Mouse (Mus musculus) retina, postnatal 1 day (tissue): ENCODE data around the gene Tiam1.
"Not testable (repeated sequence)": the region's sequence is repeated elsewhere in the genome, so short reads cannot be mapped to it uniquely, and the experiment has no call there.

ENCODE experiments used
- DNase-seq: peaks from one replicate; pipeline ENCODE4 v3.0.0-alpha.2; 2012

Tiam1 gene

DNA sequence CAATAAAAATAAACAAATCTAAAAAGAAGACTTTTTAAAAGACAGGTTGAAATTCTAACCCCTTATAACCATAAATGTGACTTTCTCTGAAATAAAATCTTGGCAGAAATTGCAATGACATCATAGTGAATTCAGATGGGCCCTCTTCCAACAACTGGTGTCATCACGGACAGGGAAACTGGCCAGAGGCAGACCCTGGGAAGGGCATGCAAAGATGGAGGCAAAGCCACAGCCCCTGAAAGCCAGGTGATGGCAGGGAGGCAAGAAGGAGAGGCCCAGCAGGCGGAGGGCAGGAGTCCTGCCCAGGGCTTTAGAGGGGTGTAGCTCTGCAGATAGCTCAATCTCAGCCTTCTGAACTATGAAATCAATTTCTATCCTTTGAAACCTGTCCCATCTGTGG is 39.8 kb downstream of the Tiam1 start:
- no peak for DNase-seq

DNA sequence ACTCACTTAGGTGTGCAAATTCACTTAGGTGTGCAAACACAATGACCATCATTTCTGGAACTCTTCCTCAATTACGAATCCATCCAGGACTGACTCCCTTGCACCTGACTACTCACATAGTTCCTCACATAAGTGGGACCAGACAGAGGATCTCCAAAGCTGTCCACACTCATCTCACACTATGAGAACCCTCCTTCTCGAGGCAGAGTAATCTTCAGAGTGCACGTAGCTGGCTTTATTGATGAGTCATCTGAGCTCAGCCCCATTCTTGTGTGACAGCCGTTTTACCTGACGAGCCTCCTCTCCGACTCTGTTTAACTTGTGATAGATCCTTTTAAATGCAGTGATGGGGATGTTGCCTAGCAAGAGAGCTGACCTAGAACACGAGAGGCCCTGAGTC is 41.0 kb downstream of the Tiam1 start:
- DNase-seq, result no peak

DNA sequence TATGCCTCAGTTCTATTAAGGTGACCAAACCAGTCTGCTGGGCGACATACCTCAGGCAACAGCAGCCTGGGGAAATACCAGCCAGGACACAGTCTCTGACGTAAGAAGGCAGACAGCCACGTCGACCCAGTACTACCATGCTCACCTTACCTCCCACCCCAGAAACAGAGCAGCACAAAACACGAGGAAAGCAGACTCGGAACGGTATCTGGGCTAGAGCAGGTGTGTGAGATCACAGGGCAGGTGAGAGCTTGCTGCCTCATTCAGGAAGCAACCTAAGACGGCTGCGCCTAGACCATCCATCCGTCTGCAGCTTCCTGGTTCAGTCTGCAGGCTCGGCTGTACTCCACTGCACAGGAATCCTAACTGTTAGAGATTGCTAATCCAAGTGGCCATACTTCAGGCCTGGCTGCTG is 45.4 kb downstream of the Tiam1 start:
- DNase-seq, result no peak

DNA sequence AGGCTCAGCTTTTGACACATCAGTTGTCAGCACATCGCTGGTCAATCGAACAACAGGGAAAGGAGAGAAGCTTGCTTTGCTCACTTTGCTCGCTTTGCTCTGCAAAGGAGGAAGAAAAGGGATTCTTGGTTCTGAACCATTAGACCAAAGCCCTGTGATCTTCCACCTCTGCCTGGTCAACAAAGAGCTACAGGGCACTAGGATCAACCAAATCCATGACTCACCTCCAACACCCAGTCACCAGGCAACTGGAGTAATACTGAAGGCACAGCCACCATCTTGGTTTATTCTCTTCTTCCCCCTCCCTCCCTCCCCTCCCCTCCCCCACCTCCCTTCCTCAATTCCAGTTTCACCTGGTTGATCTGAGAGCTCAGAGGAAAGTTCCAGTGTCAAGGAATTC is 45.8 kb downstream of the Tiam1 start:
- DNase-seq, result no peak

DNA sequence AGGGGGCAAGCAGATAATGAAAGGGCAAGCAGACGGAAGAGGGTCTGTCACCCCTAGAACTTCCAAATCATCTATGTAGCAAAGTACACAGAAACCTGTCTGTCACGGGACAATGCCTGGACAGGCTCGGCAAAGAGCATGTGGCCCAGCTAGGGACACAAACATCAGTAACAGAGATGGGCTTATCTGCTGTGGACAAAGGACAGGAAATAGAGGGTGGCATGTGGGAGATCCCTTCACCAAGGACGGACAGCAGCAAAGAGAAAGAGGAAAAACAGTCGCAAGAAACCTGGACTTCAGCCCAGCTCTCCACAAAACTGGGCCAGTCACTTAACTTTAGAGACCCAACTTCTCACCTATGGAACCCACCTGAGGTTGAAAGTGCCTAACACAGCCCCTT is 47.6 kb downstream of the Tiam1 start:
- no peak for DNase-seq

DNA sequence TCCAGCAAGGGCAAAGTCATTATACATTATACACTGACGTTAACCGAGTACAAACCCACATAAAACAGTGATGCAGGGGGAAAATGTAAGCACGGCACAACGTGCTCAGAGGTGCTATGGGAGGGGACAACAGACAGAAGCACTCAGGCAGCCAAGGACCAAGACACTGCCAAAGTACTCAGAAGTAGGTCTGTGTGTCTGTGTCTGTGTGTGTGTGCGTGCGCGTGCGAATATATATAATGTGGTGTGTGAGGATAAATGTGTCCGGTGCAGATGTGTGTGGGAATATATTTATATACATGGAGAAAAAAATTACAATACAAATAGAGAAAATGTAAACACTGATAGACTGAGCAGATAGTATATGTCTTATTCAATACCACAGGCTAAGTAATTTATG is 50.6 kb downstream of the Tiam1 start:
- DNase-seq, result no peak

DNA sequence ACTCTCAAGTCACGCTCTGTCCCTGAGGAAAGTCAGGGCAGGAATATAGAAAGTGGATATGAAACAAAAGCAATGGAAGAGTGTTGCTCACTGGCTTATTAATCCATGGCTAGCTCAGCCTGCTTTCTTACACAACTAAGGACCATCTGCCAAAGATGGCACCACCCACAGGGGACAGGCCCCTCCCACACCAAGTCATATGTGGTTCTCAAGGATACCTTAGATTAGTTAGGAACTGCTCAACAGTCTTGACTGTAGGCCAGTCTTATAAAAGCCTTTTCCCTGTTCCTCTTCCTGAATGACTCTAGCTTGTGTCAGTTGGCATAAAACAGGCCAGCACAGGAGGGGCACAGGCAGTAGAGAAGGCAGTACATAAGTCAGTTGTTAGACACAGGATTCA is 51.7 kb downstream of the Tiam1 start:
- no peak for DNase-seq

DNA sequence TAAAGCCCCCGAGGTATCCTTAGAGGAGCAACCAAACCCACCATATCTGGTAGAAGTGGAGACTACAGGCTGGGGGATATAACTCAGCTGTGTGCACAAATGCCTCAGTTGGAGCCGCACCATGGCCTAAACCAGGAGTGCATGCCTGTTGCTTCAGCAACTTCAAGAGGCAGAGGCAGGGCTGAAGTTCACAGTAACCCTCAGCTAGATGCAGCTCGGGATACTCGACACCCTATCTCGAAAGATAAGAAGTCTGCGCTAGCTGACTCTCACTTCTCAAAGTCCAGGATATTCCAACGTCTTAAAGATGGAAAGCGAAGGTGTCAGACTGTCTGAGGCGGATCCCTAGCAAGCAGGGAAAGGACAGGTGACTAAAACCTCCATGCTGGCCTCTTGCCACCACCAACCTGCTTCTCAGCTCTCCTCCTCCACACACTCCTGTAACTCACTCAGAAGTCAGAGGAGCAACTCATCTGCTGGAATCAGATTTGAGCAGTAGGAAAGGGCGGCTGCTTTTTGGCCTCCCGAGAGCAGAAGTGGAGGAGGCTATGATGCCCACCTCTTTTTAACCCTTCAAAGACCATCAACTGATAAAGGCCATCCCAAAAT is 52.4 kb downstream of the Tiam1 start:
- no peak for DNase-seq

DNA sequence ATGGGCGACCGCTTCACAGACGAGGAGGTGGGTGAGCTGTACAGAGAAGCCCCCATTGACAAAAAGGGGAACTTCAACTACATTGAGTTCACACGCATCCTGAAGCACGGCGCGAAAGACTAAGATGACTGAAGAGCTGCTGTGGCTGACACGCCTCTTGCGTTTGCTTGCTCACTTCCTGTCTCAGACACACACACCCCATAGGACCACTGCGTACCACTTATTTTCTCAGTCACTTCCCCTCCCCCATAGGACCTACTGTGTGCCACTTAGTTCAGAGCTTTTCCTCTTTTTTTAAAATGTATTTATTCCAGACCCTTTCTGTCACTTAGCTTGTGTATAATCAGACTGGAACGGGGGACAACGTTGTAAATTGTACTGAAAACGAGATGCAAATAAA is 53.2 kb downstream of the Tiam1 start:
- DNase-seq, result no peak

DNA sequence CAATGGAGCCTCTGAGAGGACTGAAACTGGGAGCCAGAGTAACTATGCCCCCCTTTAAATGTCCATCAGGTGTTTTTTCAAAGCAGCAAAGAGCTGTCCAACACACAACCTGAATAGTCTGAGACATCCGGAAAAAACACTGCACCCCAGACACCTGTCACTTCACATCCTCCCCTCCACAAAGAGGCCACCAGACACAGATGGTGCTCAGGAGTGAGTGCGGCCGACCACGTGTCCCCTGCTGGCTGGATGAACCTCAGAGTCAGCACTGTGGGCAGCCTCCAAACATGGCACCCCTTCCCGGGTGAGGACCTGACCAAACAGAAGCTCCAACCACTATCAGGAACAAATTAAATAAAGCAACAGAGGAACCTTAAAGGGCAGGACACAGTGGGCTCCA is 56.3 kb downstream of the Tiam1 start:
- DNase-seq, result no peak

DNA sequence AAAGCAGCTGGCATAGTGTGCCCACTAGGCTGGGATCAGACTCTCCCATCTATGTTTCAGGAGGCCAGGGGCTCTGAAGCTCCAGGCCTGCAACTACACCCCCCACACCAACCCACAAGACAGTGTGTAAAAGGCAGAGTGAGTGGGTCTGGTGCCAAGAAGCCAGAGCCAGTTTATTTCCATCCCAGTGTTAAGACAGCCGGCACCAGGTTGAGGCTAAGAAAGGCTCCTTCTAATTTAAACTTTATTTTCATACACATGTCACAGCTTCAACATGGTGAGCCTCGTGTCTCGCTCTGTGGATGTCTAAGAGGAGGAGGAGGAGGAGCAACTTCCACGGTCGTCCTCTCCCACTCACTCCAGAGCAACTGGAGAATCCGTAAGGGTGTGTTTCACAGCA is 57.5 kb downstream of the Tiam1 start:
- no peak for DNase-seq

DNA sequence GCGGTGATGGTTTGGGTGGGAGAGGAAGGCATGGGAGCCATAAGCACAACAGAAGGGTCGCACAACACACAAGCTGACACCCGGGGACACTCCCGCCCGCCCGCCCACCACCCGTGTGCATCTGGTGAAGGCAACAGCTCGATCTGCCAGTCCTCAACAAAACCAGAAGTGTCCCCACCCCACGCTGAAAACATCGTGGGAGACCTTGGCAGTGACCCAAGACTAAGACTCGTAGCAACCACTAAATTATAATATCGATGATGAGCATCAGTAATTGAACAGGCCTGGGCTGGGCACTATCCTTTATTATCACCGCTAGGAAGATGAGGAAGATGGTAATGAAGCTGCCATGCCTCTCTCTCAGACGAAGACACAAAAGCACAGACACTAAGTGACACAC is 58.0 kb downstream of the Tiam1 start:
- DNase-seq, result no peak

DNA sequence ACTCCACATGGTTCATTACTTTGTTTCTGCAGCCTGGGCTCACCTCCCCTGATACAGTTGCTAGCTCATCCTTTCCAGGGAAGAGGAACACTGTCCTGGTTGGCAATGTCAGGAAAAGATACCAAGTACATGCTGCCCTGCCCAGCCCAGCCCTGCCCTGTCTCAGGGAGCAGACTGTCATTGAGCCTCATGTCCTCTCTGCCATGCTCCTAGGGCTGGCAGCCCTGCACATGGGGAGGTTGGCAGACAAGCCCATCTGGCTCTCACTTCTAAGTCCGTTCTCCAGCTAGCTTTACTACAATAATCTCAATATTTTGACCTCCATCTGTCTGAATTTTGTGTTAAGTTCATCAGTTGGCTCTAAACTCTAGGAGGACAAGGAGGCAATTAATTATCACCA is 62.4 kb downstream of the Tiam1 start:
- DNase-seq, result peak; percentile 63

DNA sequence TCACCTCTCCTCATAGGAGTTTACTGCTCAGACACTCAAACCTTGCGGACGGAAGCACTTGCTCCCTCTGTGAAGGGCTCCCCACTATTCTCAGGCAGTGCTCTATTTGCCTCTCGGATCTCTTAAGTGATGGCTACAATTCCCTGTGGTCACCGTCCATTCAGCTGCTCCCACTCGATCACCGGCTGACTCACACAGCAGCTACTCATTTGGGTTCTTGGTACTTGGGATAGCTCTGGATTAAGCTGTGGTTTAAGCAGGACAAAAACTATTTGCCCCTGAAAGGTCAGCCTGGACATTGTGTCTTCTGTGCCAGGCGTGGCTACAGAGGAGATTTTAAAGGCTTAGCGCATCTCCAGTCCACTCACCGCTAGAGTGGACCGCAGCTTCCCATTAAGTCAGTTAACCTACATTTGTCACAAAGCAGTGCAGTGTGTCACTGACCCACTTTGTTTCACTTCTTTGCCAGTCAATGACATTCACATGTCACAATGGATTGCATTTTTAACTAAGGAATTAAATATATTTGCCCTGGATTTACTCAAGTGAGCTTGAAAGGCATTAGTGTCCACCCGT is 64.7 kb downstream of the Tiam1 start:
- DNase-seq, result peak; percentile 96

DNA sequence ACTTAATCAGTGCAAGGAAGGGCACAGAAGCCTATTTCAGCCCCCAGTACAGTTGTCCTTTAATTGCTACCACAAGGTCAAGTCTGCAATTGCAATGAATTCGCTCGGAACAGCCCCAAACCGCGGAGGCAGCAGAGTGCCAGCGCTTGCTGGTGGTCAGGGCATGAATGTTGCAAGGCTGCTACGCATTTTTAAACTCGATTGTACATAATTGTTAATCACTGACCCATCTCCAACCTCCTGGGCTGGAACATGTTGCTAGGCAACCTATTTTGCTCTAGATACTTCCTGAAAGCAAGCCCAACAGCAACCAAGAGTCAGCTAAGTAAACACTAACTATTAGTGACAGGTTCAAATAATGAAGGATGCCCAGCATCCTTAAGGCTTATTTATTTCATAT is 70.1 kb downstream of the Tiam1 start:
- peak; percentile 95 for DNase-seq

DNA sequence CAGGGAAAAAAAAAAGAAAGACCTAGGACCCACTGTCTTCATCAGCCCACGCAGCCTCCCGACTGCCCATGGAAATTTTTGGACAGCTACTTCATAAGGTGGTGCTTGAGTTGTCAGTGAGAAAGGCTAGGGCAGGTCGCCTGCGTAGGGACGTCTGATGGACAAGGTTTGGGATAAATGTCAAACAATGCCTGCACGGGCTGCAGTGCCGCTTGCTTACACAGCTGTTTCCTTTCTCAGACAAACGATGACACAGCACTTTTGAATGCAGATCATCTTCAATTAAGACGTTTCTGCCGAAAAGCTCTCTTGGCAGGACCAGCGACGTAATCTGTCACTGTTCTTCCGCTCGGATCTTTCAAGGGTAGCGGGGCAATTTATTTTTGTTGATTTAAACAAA is 70.9 kb downstream of the Tiam1 start:
- DNase-seq, result peak; percentile 91

DNA sequence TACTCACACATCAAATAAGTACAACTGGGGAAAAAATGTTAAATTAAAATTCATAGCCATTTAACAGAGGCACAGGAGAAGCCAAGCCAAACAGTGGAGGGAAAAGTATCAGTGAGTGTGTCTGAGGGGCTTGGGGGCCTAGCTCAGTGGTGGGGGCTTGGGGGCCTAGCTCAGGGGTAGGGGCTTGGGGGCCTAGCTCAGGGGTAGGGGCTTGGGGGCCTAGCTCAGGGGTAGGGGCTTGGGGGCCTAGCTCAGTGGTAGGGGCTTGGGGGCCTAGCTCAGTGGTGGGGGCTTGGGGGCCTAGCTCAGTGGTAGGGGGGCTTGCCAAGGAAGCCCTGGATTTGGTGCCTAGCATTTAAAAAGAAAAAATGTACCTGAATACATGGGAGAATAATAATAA is 72.4 kb downstream of the Tiam1 start:
- not testable (repeated sequence) for DNase-seq

DNA sequence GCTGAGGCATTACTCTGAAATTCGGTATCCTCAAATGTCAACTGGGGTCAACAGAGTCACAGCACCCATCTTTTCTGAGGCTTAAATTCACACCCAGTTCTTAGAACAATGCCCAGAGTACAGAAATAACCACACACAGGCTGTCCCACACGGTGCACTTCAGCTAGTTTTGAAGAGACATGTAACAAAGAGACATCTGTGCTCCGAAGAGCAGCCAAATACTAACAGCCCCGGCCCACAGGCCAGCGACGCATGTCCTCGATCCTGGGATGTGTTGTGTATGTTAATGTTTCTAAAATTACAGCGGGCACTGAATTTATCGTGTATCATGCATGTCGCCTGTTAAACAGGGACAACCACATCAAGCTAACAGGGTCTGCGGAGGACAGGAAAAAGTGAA is 73.5 kb downstream of the Tiam1 start:
- DNase-seq, result peak; percentile 42

DNA sequence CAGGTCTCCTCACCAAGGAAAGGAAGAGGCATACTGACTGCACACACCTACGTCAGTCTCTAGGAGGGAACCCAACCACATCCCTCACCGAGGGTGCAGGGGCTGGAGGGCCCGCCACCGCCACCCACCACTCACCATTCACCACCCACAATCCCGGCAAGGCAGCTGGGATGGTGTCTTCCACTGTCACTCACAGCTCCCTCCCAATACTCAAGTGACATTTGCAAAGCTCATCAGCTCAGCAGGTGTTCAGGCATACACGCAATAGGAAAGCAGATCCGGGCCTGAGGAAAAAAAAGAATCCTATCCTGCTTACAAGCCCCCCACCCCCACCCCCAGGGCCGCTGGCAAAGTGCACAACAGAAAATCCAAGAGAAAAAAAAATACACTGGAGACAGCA is 74.4 kb downstream of the Tiam1 start:
- peak; percentile 51 for DNase-seq

DNA sequence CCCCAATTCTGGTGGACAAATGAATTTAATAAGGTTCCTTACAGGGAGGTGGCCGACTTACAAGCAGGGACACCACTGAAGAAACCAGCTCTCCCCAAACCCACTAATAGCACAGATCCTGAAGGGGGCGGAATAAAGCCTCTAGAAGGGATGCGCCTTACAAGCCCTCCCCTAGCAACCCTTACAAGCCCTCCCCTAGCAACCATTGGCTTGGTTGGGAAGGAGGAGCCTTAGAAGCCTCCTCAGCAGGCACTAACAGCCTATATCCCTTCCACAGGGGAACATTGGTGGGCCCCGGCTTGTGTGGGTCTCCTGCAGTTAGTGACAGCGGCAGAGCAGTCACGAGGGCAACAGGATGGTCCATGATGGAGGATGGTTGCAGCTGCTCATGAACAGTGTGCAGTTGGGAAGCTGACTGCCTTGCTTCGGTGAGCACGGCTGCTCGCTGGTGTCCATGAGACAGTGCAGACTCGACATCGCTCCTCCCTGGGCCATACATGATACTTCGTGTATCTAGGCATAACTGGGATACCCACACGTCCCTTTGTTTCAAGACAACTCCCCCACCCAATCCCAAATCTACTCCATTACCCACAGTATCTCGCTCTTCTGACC is 90.6 kb downstream of the Tiam1 start:
- DNase-seq, result peak; percentile 88

DNA sequence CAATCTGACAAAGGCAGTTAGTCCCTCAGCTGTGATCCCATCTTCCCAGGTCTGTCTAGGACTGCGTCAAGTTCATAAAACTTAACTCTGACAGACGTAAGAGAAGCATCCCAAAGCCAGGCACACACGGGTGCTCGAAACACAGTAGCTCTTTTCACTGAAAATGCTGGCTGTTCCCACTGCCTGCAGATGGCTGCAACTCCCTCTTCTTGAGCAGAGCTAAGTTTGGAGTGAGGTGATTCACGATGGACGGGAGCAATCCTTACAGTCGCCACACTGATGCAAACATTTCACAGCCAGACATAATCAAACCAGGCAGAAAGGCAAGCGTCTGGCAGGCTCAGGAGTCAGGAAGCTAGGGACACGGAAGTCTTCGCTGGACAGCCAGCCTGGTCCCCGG is 91.2 kb downstream of the Tiam1 start:
- DNase-seq, result no peak

DNA sequence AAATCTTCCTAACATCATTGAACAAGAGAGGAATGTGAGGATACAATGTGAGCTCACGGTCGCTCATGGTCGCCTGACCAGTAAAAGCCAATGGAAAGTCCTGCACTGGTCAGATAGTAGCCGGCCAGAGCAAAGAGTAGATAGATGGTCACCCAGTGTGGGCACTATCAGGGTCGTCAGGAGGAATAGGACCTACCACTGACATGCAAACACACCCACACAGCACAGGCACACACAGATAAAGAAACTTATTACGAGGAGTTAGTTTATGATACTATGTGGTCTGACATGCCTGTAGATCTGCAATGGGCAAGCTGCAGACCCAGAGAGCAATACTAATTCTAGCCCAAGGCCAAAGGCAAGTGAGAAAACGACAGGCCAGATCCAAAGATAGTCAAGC is 92.5 kb downstream of the Tiam1 start:
- DNase-seq, result no peak

DNA sequence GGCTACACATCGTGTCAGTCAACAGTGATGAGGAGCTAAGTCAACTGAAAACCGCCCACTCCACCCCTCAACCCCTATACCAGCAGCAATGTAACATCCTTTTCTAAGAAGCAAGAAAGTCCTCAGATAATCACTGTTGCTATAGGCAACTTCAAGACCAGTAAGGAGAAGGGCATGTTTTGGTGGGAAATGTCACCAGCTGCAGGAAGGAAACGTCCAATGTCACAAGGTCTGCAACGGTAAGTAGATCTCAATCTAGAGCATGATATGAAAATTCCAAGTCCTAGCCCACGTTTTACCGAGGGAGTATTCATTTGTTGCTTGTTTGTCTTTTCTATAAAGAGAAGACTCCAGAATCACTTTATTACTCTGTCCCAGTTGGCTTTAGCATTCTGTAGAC is 95.7 kb downstream of the Tiam1 start:
- no peak for DNase-seq

DNA sequence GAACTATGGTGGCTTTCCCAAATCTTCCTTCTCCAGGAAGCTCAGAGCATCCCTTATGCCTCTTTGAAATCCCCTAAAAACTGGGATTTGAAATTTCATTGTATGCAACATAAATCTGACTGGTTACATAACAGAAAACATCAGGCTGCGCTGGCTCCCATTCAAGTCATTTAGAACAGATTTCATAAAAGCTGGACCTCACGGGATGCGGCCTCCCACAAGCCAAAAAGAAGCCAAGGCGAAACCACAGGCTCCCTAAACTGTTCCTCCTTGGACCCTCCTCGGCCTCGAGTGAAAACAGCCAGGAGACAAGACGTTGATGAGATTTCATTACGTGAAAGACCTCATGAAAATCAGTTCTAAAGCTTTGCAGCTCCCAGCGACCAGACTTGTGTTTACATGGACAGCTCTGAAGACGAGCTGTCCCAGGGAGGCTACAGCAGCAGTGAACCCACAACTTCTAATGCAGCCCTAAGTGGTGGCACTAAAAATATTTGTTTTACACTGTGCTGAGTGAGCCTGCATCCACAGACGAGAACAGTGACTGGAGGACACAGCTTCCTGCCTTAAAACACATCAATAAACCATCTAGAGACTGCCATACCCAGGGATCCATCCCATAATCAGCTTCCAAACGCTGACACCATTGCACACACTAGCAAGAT is 96.9 kb downstream of the Tiam1 start:
- no peak for DNase-seq
